Mouse (Mus musculus): ENCODE results near the gene Serbp1. TPM values are rescaled to one million over a fixed set of nuclear protein-coding genes. Genes with fewer than 3 reads are reported as not detected.

Serbp1 gene
- 541 TPM for polyA plus RNA-seq (2012; fragmentation: generic; extraction: Trizol)
- long read RNA-seq, experiment 1, full-length matches to known transcripts: 326 of 398 reads
- long read RNA-seq, experiment 1, partial matches to known transcripts: 57 of 398 reads
- long read RNA-seq, experiment 1, other reads (novel, unspliced or antisense): 15 of 398 reads
- long read RNA-seq, experiment 2, full-length matches to known transcripts: 717 of 728 reads
- long read RNA-seq, experiment 2, partial matches to known transcripts: 2 of 728 reads
- long read RNA-seq, experiment 2, other reads (novel, unspliced or antisense): 9 of 728 reads

DNA sequence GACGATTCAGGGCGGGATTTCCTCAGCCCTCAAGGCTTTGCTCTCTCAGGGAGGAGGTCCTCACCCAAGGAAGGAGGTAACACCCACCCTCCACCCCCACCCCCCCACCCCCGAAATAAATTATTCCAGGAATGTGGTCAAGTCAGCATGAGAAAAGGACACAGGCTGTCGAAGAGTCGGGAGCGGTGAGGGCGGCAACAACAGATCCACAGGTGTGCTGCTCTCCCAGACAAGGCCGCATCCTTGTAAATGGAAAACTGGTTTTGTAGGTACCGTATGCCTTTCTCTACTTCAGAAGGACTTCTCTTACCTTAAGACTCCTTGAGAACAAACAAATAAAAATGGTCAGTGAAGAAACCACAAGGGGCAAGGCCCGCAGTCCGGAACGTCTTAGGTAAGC lies at the start of gene Serbp1:
Gene Serbp1, plus strand, starts transcription at position 200 of the 400 bp plus-strand sequence.
- Histone ChIP-seq H3K36me3 (ENCODE audit: control insufficient read depth, insufficient read depth) (no peaks in the 10 kb centered on the region), H3K4me3 (ENCODE audit: insufficient read depth, poor library complexity, severe bottlenecking) (no peak within 1 kb of the TSS), H3ac (ENCODE audit: control insufficient read depth, insufficient read length, low read depth) (no peak within 1 kb of the TSS), H3K27me3 (ENCODE audit: control insufficient read depth, insufficient read depth, insufficient read length) (no peaks in the 10 kb centered on the region), H3K79me2 (ENCODE audit: control insufficient read depth, insufficient read depth) (no peaks in the 10 kb centered on the region), H3K79me3 (ENCODE audit: low read depth) (no peaks in the 10 kb centered on the region)
- TF ChIP-seq USF1 (IDR thresholded peaks at IDR 0.05; ENCODE audit: low read depth) (no peak), CTCF (IDR thresholded peaks at IDR 0.05; ENCODE audit: control insufficient read depth, insufficient read depth, insufficient read length) (no peak), MAX (IDR thresholded peaks at IDR 0.05) (no peak), MYOG (IDR thresholded peaks at IDR 0.05; ENCODE audit: control insufficient read depth, extremely low read depth, insufficient read length) (no peak), MYOD1 (IDR thresholded peaks at IDR 0.05; ENCODE audit: control insufficient read depth, insufficient read length, low read depth) (no peak), CEBPB (IDR thresholded peaks at IDR 0.05; ENCODE audit: low read depth) (no peak), FOSL1 (IDR thresholded peaks at IDR 0.05; ENCODE audit: insufficient read depth, low read length, poor library complexity, severe bottlenecking) (no peak)

GRCm38 (mm10) chr6:67193591-67193990 lies 44.4 kb upstream of the Serbp1 start:
- Histone ChIP-seq H3K4me3 (ENCODE audit: insufficient read depth, poor library complexity, severe bottlenecking) (no peak overlapping the region), H3K27me3 (ENCODE audit: control insufficient read depth, insufficient read depth, insufficient read length) (peaks cover 3% of the 10 kb centered on the region), H3K36me3 (ENCODE audit: control insufficient read depth, insufficient read depth) (no peaks in the 10 kb centered on the region), H3ac (ENCODE audit: control insufficient read depth, insufficient read length, low read depth) (no peak overlapping the region), H3K79me2 (ENCODE audit: control insufficient read depth, insufficient read depth) (no peaks in the 10 kb centered on the region), H3K79me3 (ENCODE audit: low read depth) (no peaks in the 10 kb centered on the region)
- no peak for TF ChIP-seq CEBPB (IDR thresholded peaks at IDR 0.05; ENCODE audit: low read depth)

DNA sequence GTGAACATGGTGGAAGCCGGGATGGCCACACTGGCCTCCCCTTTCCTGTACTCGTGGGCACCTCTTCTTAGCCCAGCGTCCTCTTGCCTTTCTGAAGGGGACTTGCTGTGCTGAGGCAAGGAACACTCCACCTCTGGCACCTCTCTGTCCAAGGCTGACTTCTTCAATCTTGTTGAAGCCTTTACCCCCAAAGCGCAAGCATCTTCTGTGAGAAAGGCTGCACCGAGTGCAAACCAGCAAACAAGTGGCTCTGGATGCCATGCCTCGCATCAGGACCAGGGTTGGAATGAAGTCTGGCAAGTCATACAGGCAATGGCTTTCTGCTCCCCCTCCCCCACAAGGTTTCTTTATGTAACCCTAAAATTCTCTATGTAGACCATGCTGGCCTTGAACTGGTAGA lies 43.4 kb upstream of the Serbp1 start:
- TF ChIP-seq USF1 (IDR thresholded peaks at IDR 0.05; ENCODE audit: low read depth) (no peak), CTCF (IDR thresholded peaks at IDR 0.05; ENCODE audit: control insufficient read depth, insufficient read depth, insufficient read length) (no peak), MAX (IDR thresholded peaks at IDR 0.05) (no peak), MYOG (IDR thresholded peaks at IDR 0.05; ENCODE audit: control insufficient read depth, extremely low read depth, insufficient read length) (no peak), MYOD1 (IDR thresholded peaks at IDR 0.05; ENCODE audit: control insufficient read depth, insufficient read length, low read depth) (no peak), CEBPB (IDR thresholded peaks at IDR 0.05; ENCODE audit: low read depth) (no peak), FOSL1 (IDR thresholded peaks at IDR 0.05; ENCODE audit: insufficient read depth, low read length, poor library complexity, severe bottlenecking) (no peak)

GRCm38 (mm10) chr6:67195148-67195611 lies 42.8 kb upstream of the Serbp1 start:
- H3K79me2 ChIP-seq (ENCODE audit: control insufficient read depth, insufficient read depth): no peaks in the 10 kb centered on the region
- peaks cover 3% of the 10 kb centered on the region for H3K27me3 ChIP-seq (ENCODE audit: control insufficient read depth, insufficient read depth, insufficient read length)
- H3K36me3 ChIP-seq (ENCODE audit: control insufficient read depth, insufficient read depth): no peaks in the 10 kb centered on the region
- no peak overlapping the region for H3K4me3 ChIP-seq (ENCODE audit: insufficient read depth, poor library complexity, severe bottlenecking)
- H3ac ChIP-seq (ENCODE audit: control insufficient read depth, insufficient read length, low read depth): no peak overlapping the region
- TF ChIP-seq MYOG (IDR thresholded peaks at IDR 0.05; ENCODE audit: control insufficient read depth, extremely low read depth, insufficient read length): no peak
- TF ChIP-seq FOSL1 (IDR thresholded peaks at IDR 0.05; ENCODE audit: insufficient read depth, low read length, poor library complexity, severe bottlenecking): no peak
- TF ChIP-seq CTCF (IDR thresholded peaks at IDR 0.05; ENCODE audit: control insufficient read depth, insufficient read depth, insufficient read length): no peak
- no peak for TF ChIP-seq MAX (IDR thresholded peaks at IDR 0.05)
- TF ChIP-seq MYOD1 (IDR thresholded peaks at IDR 0.05; ENCODE audit: control insufficient read depth, insufficient read length, low read depth): no peak
- no peak for TF ChIP-seq USF1 (IDR thresholded peaks at IDR 0.05; ENCODE audit: low read depth)
- no peak for TF ChIP-seq CEBPB (IDR thresholded peaks at IDR 0.05; ENCODE audit: low read depth)
- no peaks in the 10 kb centered on the region for H3K79me3 ChIP-seq (ENCODE audit: low read depth)

More for the DNA sequence above, 43.4 kb upstream of the Serbp1 start:
- H3K79me3 ChIP-seq (ENCODE audit: low read depth): no peaks in the 10 kb centered on the region
- H3K79me2 ChIP-seq (ENCODE audit: control insufficient read depth, insufficient read depth): no peaks in the 10 kb centered on the region
- H3K4me3 ChIP-seq (ENCODE audit: insufficient read depth, poor library complexity, severe bottlenecking): no peak overlapping the region
- peaks cover 3% of the 10 kb centered on the region for H3K27me3 ChIP-seq (ENCODE audit: control insufficient read depth, insufficient read depth, insufficient read length)
- H3ac ChIP-seq (ENCODE audit: control insufficient read depth, insufficient read length, low read depth): no peak overlapping the region
- H3K36me3 ChIP-seq (ENCODE audit: control insufficient read depth, insufficient read depth): no peaks in the 10 kb centered on the region

DNA sequence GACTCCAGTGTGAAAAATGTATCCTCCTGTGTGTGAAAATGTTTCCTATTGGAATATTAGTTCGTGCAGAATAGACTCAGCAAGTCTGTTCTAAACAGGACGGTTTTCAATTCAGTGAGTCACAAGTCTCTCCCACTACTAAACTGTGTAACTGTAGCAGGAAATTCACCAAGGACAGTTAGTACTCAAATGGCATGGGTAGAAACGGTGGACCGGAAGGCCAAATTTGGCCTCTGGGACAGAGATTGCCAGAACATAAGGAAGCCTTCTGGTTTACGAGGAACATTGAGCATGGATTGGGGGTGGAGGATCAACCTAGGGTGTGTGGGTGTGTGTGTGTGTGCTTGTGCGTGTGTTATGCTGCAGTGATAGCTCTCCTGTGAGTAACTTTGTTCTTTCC lies 41.2 kb upstream of the Serbp1 start:
- Histone ChIP-seq H3ac (ENCODE audit: control insufficient read depth, insufficient read length, low read depth) (no peak overlapping the region), H3K36me3 (ENCODE audit: control insufficient read depth, insufficient read depth) (no peaks in the 10 kb centered on the region), H3K4me3 (ENCODE audit: insufficient read depth, poor library complexity, severe bottlenecking) (no peak overlapping the region), H3K79me3 (ENCODE audit: low read depth) (no peaks in the 10 kb centered on the region), H3K79me2 (ENCODE audit: control insufficient read depth, insufficient read depth) (no peaks in the 10 kb centered on the region), H3K27me3 (ENCODE audit: control insufficient read depth, insufficient read depth, insufficient read length) (no peaks in the 10 kb centered on the region)
- TF ChIP-seq MYOD1 (IDR thresholded peaks at IDR 0.05; ENCODE audit: control insufficient read depth, insufficient read length, low read depth): no peak
- no peak for TF ChIP-seq MYOG (IDR thresholded peaks at IDR 0.05; ENCODE audit: control insufficient read depth, extremely low read depth, insufficient read length)
- TF ChIP-seq USF1 (IDR thresholded peaks at IDR 0.05; ENCODE audit: low read depth): no peak
- TF ChIP-seq CTCF (IDR thresholded peaks at IDR 0.05; ENCODE audit: control insufficient read depth, insufficient read depth, insufficient read length): no peak

GRCm38 (mm10) chr6:67198085-67198484 lies 39.9 kb upstream of the Serbp1 start:
- Histone ChIP-seq H3K79me2 (ENCODE audit: control insufficient read depth, insufficient read depth) (no peaks in the 10 kb centered on the region), H3ac (ENCODE audit: control insufficient read depth, insufficient read length, low read depth) (no peak overlapping the region), H3K36me3 (ENCODE audit: control insufficient read depth, insufficient read depth) (no peaks in the 10 kb centered on the region), H3K79me3 (ENCODE audit: low read depth) (no peaks in the 10 kb centered on the region), H3K27me3 (ENCODE audit: control insufficient read depth, insufficient read depth, insufficient read length) (no peaks in the 10 kb centered on the region), H3K4me3 (ENCODE audit: insufficient read depth, poor library complexity, severe bottlenecking) (no peak overlapping the region)
- TF ChIP-seq MAX (IDR thresholded peaks at IDR 0.05): no peak
- no peak for TF ChIP-seq FOSL1 (IDR thresholded peaks at IDR 0.05; ENCODE audit: insufficient read depth, low read length, poor library complexity, severe bottlenecking)
- TF ChIP-seq MYOD1 (IDR thresholded peaks at IDR 0.05; ENCODE audit: control insufficient read depth, insufficient read length, low read depth): no peak
- TF ChIP-seq USF1 (IDR thresholded peaks at IDR 0.05; ENCODE audit: low read depth): no peak
- no peak for TF ChIP-seq CEBPB (IDR thresholded peaks at IDR 0.05; ENCODE audit: low read depth)
- no peak for TF ChIP-seq MYOG (IDR thresholded peaks at IDR 0.05; ENCODE audit: control insufficient read depth, extremely low read depth, insufficient read length)
- no peak for TF ChIP-seq CTCF (IDR thresholded peaks at IDR 0.05; ENCODE audit: control insufficient read depth, insufficient read depth, insufficient read length)
